Mouse (Mus musculus) neural tube, embryonic 14.5 days (tissue): Measurements from ENCODE around the gene Gm10134. TPM values are rescaled to one million over a fixed set of nuclear protein-coding genes. Genes with fewer than 3 reads are reported as not detected.
"Not testable (repeated sequence)": the region's sequence is repeated elsewhere in the genome, so short reads cannot be mapped to it uniquely, and the experiment has no call there.

Experiments
- ATAC-seq: fragments of 200-750 bp; cut with Nextera tagmentation; 2 replicates; pipeline ENCODE4 v1.8.0; 2017; ENCODE audit warnings: low read depth, mild to moderate bottlenecking, moderate TSS enrichment, moderate library complexity
- H3K27ac ChIP-seq: fragments of 300-500 bp; sonication (generic); 2 replicates; pipeline ENCODE4 v1.5.1; 2014; ENCODE audit warnings: low read depth, mild to moderate bottlenecking, control low read depth, low read length, moderate library complexity, mixed read lengths
- H3K27me3 ChIP-seq: fragments of 300-500 bp; sonication (generic); 2 replicates; pipeline ENCODE4 v1.6.1; 2014; ENCODE audit warnings: low read length; ENCODE audit not compliant: control insufficient read depth, insufficient read depth
- H3K36me3 ChIP-seq: fragments of 300-500 bp; sonication (generic); 2 replicates; pipeline ENCODE4 v1.6.1; 2014; ENCODE audit warnings: low read length, mixed read lengths; ENCODE audit not compliant: control insufficient read depth, insufficient read depth
- H3K4me1 ChIP-seq: fragments of 300-500 bp; sonication (generic); 2 replicates; pipeline ENCODE4 v1.6.1; 2014; ENCODE audit warnings: low read length; ENCODE audit not compliant: control insufficient read depth, insufficient read depth
- H3K4me2 ChIP-seq: fragments of 300-500 bp; sonication (generic); 2 replicates; pipeline ENCODE4 v1.6.1; 2014; ENCODE audit warnings: mild to moderate bottlenecking, low read depth, low read length, control low read depth
- H3K4me3 ChIP-seq: fragments of 300-500 bp; sonication (generic); 2 replicates; pipeline ENCODE4 v1.5.1; 2014; ENCODE audit warnings: low read depth, low read length, control low read depth, mixed read lengths
- H3K9ac ChIP-seq: fragments of 300-500 bp; sonication (generic); replicated peaks from 2 replicates; pipeline ENCODE4 v1.6.1; 2014; ENCODE audit warnings: low read depth, mild to moderate bottlenecking, control low read depth, low read length, mixed read lengths
- H3K9me3 ChIP-seq: fragments of 300-500 bp; sonication (generic); 2 replicates; pipeline ENCODE4 v1.6.1; 2016; ENCODE audit warnings: low read length; ENCODE audit not compliant: control insufficient read depth
- WGBS: fragments of 180-500 bp; shearing (Covaris S2); extraction: QIAGEN DNeasy Blood & Tissue Kit; methylation state at CpG from one replicate; pipeline ENCODE4 v1.1.7; 2014; 5-methylcytosine and 5-hydroxymethylcytosine counted together
- polyA plus RNA-seq: library from polyadenylated mRNA; unstranded; fragments of >200 nt; fragmentation: Nextera tagmentation; extraction: Ambion mirVana; gene quantifications from 2 replicates; pipeline ENCODE4 v1.2.1, GENCODE M21; 2014

The Gm10134 gene
- polyA plus RNA-seq, 1 experiment from 2014 or later, result not detected

DNA sequence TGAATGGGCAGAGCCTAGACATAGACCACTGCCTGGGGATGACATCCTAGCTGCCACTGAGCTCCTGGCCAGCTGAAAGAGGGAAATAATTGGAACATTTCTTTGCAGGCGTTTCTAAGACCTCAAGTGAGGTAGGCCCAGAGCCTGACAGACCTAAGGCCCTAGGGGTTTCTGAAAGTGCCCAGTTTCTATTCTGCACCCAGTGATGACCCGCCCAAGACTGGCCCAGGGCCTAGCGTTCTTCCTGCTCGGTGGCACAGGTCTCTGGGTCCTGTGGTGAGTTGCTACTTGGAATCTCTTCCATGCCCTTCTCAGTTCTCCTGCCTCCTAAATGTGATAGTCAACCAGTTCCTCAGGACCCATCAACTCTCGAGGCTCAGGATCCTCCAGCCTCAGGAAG lies 8.3 kb upstream of the Gm10134 start:
- no peak overlapping the region for H3K27ac ChIP-seq
- ATAC-seq, result no peak
- H3K4me2 ChIP-seq, result no peak overlapping the region
- no peak overlapping the region for H3K4me3 ChIP-seq
- H3K9ac ChIP-seq, result no peak overlapping the region
- no peaks in the 10 kb centered on the region for H3K4me1 ChIP-seq
- H3K36me3 ChIP-seq, result no peaks in the 10 kb centered on the region
- H3K9me3 ChIP-seq, result no peaks in the 10 kb centered on the region
- WGBS, result 78% methylated on average over 5 of the region's 5 CpGs
- H3K27me3 ChIP-seq, result no peaks in the 10 kb centered on the region

DNA sequence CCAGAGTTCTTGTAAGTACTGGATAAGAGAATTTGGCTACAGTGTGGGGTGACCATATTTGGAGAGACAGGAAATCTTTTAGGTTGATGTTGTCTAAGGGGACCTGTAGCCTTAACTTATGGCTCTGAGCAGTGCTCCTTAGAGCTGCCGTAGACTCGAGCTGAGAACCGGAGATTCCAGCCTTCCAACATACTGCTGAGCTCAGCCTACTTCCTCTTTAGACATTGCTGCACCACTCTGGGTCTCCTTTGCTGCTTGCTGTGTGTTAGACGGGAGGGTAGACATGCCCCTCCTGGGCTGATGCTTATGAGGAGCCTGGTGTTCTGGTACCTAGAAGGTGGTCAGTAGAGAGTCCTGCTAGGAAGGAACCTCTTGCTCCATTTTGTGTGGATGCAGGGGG lies 7.5 kb upstream of the Gm10134 start:
- no peaks in the 10 kb centered on the region for H3K36me3 ChIP-seq
- H3K4me1 ChIP-seq, result no peaks in the 10 kb centered on the region
- H3K4me2 ChIP-seq, result no peak overlapping the region
- no peak for ATAC-seq
- no peak overlapping the region for H3K9ac ChIP-seq
- no peak overlapping the region for H3K4me3 ChIP-seq
- H3K9me3 ChIP-seq, result no peaks in the 10 kb centered on the region
- 88% methylated on average over 4 of the region's 4 CpGs for WGBS
- no peak overlapping the region for H3K27ac ChIP-seq
- H3K27me3 ChIP-seq, result no peaks in the 10 kb centered on the region

DNA sequence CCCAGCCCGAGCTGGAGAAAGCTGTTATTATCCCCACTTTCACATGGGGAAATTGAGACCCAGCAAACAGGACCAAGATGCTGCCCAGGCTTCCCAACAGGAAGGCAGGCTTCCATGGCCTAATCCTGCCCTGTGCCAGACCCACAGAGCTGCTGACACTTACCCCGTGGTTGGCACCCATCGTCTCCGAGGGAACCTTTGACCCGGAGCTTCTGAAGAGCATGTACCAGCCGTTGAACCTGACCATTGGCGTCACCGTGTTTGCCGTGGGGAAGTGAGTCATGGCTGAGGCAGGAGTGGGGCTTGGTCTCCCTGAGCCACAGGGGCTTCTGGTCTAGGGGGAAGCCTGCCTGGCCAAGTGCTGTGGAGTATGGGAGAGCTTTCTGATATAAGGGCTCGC lies 2.9 kb upstream of the Gm10134 start:
- Histone ChIP-seq H3K4me2 (no peak overlapping the region), H3K4me3 (no peak overlapping the region), H3K9me3 (no peaks in the 10 kb centered on the region), H3K36me3 (no peaks in the 10 kb centered on the region), H3K27ac (no peak overlapping the region), H3K9ac (no peak overlapping the region), H3K4me1 (no peaks in the 10 kb centered on the region), H3K27me3 (no peaks in the 10 kb centered on the region)
- 88% methylated on average over 10 of the region's 10 CpGs for WGBS
- ATAC-seq, result no peak

DNA sequence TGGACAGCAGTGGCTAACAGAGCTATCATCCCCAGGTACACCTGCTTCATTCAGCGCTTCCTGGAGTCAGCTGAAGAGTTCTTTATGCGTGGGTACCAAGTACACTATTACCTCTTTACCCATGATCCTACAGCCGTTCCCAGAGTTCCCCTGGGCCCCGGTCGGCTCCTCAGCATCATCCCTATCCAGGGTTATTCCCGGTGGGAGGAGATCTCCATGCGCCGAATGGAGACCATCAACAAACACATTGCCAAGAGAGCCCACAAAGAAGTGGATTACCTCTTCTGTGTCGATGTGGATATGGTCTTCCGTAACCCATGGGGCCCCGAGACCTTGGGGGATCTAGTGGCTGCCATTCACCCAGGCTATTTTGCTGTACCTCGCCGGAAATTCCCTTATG lies 1.2 kb upstream of the Gm10134 start:
- no peaks in the 10 kb centered on the region for H3K9me3 ChIP-seq
- no peaks in the 10 kb centered on the region for H3K4me1 ChIP-seq
- no peak overlapping the region for H3K9ac ChIP-seq
- H3K36me3 ChIP-seq, result no peaks in the 10 kb centered on the region
- no peak overlapping the region for H3K4me3 ChIP-seq
- H3K27me3 ChIP-seq, result no peaks in the 10 kb centered on the region
- H3K4me2 ChIP-seq, result no peak overlapping the region
- no peak for ATAC-seq
- 90% methylated on average over 13 of the region's 13 CpGs for WGBS
- no peak overlapping the region for H3K27ac ChIP-seq

DNA sequence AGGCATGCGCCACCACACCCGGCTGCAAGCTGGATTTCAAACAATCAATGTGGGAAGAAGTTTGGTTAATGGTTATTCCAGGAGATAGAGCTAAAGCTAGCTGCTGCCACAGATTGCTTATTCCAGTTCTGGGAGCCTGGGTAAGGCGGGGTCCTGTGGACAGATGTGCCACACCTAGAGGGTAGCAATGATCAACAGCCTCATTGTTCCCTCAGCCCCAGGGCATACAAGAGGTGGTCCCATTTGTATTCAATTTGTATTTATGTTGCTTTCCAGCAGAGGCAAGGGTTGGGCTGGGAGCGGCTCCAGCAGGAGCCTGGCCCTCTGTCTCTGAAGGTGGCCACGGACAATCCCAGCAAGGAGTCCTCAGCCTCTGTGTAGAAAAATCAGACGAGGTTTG lies 396 bp downstream of the Gm10134 start:
- WGBS, result 79% methylated on average over 6 of the region's 6 CpGs
- no peak overlapping the region for H3K4me3 ChIP-seq
- no peak for ATAC-seq
- H3K9ac ChIP-seq, result no peak overlapping the region
- no peaks in the 10 kb centered on the region for H3K4me1 ChIP-seq
- no peaks in the 10 kb centered on the region for H3K27me3 ChIP-seq
- no peaks in the 10 kb centered on the region for H3K36me3 ChIP-seq
- no peak overlapping the region for H3K27ac ChIP-seq
- no peaks in the 10 kb centered on the region for H3K9me3 ChIP-seq
- H3K4me2 ChIP-seq, result no peak overlapping the region

DNA sequence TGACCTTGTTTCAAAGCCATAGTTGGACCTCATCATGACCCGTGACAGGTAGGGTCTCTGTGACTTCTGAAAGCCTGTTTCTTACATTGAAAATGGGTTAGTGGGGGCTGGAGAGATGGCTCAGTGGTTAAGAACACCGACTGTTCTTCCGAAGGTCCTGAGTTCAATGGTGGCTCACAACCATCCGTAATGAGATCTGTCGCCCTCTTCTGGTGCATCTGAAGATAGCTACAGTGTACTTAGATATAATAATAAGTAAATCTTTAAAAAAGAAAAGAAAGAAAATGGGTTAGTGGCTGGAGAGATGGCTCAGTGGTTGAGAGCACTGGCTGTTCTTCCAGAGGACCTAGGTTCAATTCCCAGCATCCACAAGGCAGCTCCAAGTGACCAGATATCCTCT lies 5.7 kb downstream of the Gm10134 start:
- not testable (repeated sequence) for H3K4me2 ChIP-seq, H3K27me3 ChIP-seq, H3K9ac ChIP-seq, ATAC-seq, H3K36me3 ChIP-seq, H3K27ac ChIP-seq, H3K9me3 ChIP-seq, H3K4me3 ChIP-seq
- 53% methylated on average over 5 of the region's 5 CpGs for WGBS
- H3K4me1 ChIP-seq, result peaks cover 24% of the 10 kb centered on the region

DNA sequence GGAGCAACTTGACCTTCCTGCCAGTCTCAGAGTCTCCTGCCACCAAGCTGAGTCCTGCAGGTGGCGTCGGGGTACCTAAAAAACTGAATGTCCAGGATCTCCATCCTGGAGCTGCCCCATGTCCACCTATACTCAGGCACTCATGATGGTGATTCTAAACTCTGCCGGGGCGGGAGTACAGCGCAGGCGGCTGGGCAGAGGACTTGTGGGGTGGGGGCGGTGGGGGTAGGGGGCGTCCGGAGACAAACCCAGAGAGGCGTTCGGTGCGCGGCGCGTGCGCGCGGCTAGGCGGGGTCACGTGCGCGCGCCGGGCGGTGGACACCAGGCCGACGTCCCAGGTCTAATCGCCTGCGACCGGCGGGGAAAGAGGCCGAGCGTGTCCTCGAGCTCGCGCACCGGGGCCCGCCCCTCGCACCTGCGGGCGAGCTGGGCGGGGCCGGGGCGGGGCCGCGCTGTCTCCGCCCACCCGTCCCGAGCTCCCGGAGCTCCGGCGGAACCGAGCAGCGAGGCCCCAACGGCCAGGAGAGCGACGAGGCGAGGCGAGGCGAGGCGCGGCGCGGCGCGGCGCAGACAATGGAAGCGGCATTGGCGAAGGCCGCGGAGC lies 7.0 kb downstream of the Gm10134 start, which contains the start of gene Ralgds:
Gene Ralgds (plus strand): TSS at position 328 of the 604 bp plus-strand sequence.
- WGBS, result under 1% methylated on average over 39 of the region's 71 CpGs
- Histone ChIP-seq H3K27ac (peak within 1 kb of the TSS; percentile 86), H3K4me2 (peak within 1 kb of the TSS; percentile 83), H3K9me3 (no peaks in the 10 kb centered on the region), H3K9ac (peak within 1 kb of the TSS; percentile 98), H3K4me1 (peaks cover 35% of the 10 kb centered on the region), H3K4me3 (peak within 1 kb of the TSS; percentile 85), H3K36me3 (no peaks in the 10 kb centered on the region), H3K27me3 (no peaks in the 10 kb centered on the region)
- ATAC-seq, result peak; percentile 60

DNA sequence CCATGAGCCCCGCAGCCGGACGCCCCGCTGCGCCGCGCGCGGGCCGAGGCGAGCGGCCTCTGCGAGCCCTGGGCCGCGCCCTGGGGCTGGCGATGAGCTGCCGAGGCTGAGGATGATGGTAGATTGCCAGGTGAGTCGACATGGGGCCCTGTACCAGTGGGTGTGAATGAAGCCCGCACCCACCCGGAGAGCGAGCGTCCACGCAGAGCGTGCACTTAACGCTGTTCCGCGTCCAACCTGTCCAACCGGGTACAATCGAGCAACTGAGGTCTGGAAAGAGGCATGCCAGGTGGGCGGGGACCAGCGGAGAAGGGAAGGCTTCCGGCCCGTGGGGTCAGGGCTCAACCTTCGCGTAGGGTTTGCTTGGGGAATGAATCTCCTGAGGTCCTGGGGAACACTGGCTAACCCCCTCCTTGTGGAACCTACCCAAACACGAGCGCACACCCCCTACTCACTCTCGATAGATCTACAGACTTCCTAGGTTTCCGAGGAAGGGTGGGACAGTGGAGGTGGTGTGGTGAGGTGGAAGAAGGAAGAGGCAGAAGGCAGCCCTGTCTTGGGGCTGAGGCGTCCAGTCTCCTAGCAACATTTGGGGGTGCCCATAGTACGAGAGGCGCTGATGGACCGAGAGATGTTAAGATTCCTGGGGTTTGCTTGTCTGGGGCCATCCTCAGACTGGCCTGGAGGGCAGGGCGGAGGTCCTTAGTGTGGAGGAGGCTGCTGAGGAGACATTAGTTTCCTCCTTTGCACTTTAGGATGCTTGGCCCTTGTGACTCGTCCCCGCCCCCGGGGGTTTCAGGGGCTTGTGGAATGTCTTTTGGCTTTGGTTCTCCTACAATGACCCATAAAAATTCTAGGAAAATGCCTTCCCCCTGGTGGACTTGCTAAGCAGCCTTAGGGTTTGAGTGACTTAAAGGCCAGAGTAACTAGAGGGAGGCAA lies 7.8 kb downstream of the Gm10134 start:
- peak; percentile 49 for ATAC-seq
- peak overlapping the region; percentile 98 for H3K9ac ChIP-seq
- H3K27me3 ChIP-seq, result no peaks in the 10 kb centered on the region
- peaks cover 43% of the 10 kb centered on the region for H3K4me1 ChIP-seq
- peak overlapping the region; percentile 86 for H3K27ac ChIP-seq
- H3K36me3 ChIP-seq, result no peaks in the 10 kb centered on the region
- peak overlapping the region; percentile 83 for H3K4me2 ChIP-seq
- no peaks in the 10 kb centered on the region for H3K9me3 ChIP-seq
- WGBS, result 5% methylated on average over 46 of the region's 47 CpGs
- H3K4me3 ChIP-seq, result peak overlapping the region; percentile 85

DNA sequence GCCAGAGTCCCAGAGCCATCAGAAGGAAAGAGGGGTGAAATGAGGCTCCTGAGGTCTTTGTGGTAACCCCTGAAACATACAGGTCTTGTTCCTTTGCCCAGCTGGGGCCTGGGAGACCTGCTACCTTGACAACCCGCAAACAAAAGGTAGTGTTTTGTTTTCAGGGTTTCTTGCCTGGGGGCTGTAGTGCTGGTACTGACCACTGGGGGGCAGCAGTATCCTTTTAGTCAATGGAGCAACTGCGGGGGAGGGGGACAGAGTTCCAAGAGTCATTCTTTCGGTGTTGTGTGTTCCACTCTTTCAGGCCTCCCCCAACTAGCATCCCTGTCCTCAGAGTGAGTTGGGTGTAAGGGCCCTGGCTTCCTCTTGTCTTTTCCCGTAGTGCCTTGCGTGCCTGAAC lies 8.6 kb downstream of the Gm10134 start:
- peak overlapping the region; percentile 83 for H3K4me2 ChIP-seq
- H3K4me1 ChIP-seq, result peaks cover 45% of the 10 kb centered on the region
- 21% methylated on average over 5 of the region's 5 CpGs for WGBS
- no peaks in the 10 kb centered on the region for H3K36me3 ChIP-seq
- H3K9ac ChIP-seq, result peak overlapping the region; percentile 98
- H3K4me3 ChIP-seq, result peak overlapping the region; percentile 85
- ATAC-seq, result 0 out of 2 replicates have a peak, but pooled peaks have one; percentile 7
- H3K27me3 ChIP-seq, result no peaks in the 10 kb centered on the region
- peak overlapping the region; percentile 86; the same call in 1 of the 2 replicates for H3K27ac ChIP-seq
- no peaks in the 10 kb centered on the region for H3K9me3 ChIP-seq
